Mouse (Mus musculus): ENCODE data around the gene Bnip1.

DNA sequence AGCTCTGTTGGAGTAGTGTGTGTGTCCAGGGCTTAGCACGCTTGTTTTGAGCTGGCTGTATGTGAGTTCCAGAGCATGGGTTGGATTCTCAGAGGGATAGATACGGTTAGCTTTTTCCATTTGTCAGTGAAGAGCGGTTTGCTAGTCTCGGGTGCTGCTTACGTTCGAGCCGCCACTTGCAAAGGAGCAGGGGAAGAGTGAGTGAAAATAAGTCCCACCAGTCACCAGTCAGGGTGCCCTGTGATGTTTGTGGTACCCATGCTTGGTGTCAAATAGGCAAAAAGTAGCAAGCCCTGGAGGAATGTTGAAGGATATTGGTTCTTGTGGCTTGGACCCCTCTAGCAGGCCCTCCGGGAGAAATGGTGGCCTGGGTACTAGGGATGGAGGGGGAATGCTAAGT, 8.1 kb downstream of the Bnip1 start:
- TF ChIP-seq MYOG (IDR thresholded peaks at IDR 0.05; ENCODE audit: control insufficient read depth, extremely low read depth, insufficient read length) (no peak), MYOD1 (IDR thresholded peaks at IDR 0.05; ENCODE audit: control insufficient read depth, insufficient read length, low read depth) (no peak), CTCF (IDR thresholded peaks at IDR 0.05; ENCODE audit: control insufficient read depth, insufficient read depth, insufficient read length) (no peak), USF1 (IDR thresholded peaks at IDR 0.05; ENCODE audit: low read depth) (no peak), MAX (IDR thresholded peaks at IDR 0.05) (no peak)

All from C2C12 (cell line).